Mouse (Mus musculus) naive thymus-derived CD4-positive, alpha-beta T cell, adult 5 months (primary cell): ENCODE measurements around the gene Pzp. TPM values are rescaled to one million over a fixed set of nuclear protein-coding genes. Genes with fewer than 3 reads are reported as not detected.

Experiments used
- polyA plus RNA-seq: library from polyadenylated mRNA; unstranded; fragments of 100-300 nt; shearing (Covaris generic); gene quantifications from one replicate; pipeline ENCODE4 v1.2.1, GENCODE M21; 2017

Gene Pzp
- not detected for polyA plus RNA-seq

GRCm38 (mm10) chr6:128526601-128527000 lies at the start of gene Pzp:
TSS of gene Pzp (minus strand) at chr6:128526720.

DNA sequence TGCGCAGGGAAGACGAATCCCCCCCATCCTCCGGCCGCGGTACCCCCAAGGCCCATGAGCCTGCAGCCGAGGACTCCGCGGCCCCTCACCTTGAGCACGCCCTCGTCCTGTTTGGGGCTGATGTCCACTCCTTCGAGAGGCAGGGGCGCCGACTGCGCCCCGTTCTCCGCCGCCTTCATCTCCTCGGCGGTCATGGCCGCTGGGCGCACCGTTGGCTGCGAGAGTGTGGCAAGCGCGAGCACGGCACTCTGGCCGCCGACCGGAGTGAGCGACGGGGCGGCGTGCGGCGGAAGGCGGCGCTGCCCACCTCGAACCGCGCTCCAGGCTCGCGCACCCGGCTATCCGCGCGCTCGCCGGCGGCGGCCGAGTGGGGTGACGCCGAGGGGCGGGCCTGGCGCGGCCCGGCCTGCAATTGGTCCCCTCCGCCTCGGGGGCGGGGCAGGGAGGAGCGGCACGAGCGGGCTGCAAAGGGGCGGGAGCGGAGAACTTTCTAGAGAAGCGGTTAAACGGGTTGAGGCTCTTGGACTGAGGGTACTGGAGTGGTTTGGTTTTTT lies 88.1 kb downstream of the Pzp start, which contains the start of gene Fkbp4:
Gene Fkbp4, minus strand, starts transcription at position 361 of the 554 bp plus-strand sequence.

Other genes with a start within 250 kb of the Pzp start
- not detected for gene Tead4, start 225.9 kb downstream of the Pzp start, polyA plus RNA-seq
- gene Tulp3, start 170.9 kb downstream of the Pzp start, polyA plus RNA-seq: 1.4 TPM
- 58.4 TPM for gene Rhno1, start 163.8 kb downstream of the Pzp start, polyA plus RNA-seq
- gene Foxm1, start 163.8 kb downstream of the Pzp start, polyA plus RNA-seq: 2.6 TPM
- not detected for gene Tex52, start 151.3 kb downstream of the Pzp start, polyA plus RNA-seq
- not detected for gene Gm44596, start 151.2 kb downstream of the Pzp start, polyA plus RNA-seq
- gene Nrip2, start 127.4 kb downstream of the Pzp start, polyA plus RNA-seq: 0.81 TPM
- gene Itfg2, start 101.8 kb downstream of the Pzp start, polyA plus RNA-seq: 43.5 TPM
- 162 TPM for gene Fkbp4, start 88.0 kb downstream of the Pzp start, polyA plus RNA-seq
- not detected for gene A2ml1, start 54.9 kb upstream of the Pzp start, polyA plus RNA-seq
- not detected for gene Klrb1a, start 96.8 kb upstream of the Pzp start, polyA plus RNA-seq
- gene Clec2h, start 135.7 kb upstream of the Pzp start, polyA plus RNA-seq: not detected
- gene Klrb1, start 196.3 kb upstream of the Pzp start, polyA plus RNA-seq: 0.55 TPM